Mouse (Mus musculus) gastrocnemius, postnatal 25 days (tissue): ENCODE data around the gene Chst5. TPM values are rescaled to one million over a fixed set of nuclear protein-coding genes. Genes with fewer than 3 reads are reported as not detected.

Experiments
- DNase-seq: peaks from one replicate; pipeline ENCODE4 v3.0.0; 2022
- total RNA-seq, 2 experiments: library from RNA; stranded (reverse); gene quantifications; 1 replicate in 1 of 2; 2 replicates in 1 of 2; pipeline ENCODE4 v1.2.3; 2021

Chst5 gene
- total RNA-seq, 2 experiments from 2014 or later = 0.11 TPM; not detected in 1

DNA sequence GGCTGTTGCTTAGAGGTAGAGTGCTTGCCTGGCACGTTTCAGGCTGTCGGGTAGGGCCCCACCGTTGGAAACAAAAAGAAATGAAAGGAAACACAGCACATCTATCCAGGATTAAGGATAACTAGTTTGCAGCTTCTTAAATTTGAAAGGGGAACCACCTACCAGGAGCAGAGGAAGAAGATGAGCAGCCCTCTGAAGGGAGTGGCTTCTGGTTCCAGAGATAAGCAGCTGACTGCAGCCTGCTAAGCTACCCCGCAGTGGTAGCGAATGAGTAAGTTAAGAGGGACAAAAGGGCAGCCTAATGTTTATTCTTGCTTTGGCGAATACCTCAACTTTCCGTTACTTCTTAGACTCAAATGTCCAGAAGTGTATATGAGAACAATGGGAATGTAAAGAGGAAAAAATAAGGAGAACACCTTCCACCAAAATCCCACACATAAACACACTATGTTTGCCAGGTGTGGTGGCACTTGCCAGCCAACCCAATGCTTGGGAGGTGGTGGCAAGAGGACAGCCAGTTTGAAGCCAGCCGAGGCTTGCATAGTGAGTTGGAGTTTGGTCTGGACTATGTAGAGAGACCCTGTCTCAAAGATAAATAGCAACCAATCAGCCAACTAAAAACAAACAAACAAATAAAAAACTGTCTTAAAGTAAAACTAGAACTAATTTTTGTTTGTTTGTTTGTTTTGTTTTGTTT, 19.5 kb upstream of the Chst5 start:
- no peak for DNase-seq

DNA sequence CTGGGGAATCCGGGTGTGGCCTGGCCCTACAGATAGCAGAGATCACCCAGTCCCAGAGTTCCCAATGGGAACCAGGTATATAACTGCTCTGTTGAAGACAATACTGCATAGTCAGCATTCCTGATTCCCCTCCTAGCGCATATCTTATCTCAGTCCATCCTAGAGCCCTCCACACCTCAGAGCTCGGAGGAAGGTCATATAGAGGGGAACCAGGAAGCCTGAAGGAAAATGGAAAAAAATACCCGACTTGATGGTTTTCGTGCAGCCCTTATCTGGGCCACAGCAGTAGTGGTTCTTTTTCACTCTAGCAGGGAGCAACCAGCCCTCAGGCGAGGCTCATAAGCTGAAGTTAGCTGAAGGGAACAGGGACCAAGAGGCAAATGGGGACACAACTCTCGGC, 14.7 kb upstream of the Chst5 start:
- no peak for DNase-seq

DNA sequence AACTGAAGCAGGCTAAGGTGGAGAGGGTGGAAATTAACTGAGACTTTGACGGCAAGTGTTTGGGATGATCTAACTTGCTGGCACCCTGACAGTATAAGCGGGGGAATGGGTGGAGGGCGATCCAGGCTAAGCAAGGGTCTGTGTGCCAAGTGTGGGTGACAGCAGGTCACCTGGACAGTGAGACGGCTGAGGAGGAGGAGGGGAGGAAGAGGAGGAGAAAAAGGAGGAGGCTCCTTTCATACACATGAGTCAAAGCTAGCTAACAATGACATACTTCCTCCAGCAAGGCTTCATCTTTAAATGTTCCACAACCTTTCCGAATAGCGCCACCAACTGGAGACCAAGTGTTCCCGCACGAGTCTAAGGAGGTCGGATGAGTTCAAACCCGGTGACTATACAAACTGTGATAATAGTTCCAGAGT, 13.1 kb upstream of the Chst5 start:
- peak; percentile 36 for DNase-seq

DNA sequence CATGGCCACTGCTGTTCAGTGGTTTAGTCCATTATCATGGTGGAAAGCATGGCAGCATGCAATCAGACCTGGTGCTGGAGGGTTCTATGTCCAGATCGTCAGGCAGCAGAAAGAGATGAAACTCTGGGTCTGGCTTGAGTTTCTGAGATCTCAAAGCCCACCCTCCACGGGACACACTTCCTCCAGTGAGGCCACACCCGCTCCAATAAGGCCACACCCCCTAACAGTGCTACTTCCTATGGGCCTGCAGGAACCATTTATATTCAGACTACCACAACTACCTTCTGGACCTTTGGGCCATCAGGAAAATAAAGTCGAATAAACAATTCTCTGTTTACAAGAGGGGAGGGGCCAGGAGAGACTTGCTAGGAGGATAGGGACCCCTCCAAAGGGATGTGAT, 10.7 kb upstream of the Chst5 start:
- DNase-seq = no peak

DNA sequence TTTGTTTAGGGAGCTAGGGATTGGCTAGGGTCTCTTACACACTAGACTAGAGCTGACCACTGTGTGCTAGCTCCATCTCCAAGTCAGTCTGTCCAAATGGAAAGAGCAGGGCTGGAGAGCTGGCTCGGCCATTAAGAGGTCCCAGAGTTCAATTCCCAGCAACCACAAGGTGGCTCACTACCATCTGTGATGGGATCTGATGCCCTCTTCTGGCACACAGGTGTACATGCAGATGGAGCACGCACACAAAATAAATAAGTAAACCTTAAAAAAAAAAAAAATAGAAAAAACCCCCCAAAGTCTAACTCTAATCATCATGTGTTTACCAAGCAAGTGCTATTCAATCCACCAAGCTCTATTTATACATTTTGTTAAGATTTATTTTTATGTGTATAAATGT, 9.4 kb upstream of the Chst5 start:
- no peak for DNase-seq

DNA sequence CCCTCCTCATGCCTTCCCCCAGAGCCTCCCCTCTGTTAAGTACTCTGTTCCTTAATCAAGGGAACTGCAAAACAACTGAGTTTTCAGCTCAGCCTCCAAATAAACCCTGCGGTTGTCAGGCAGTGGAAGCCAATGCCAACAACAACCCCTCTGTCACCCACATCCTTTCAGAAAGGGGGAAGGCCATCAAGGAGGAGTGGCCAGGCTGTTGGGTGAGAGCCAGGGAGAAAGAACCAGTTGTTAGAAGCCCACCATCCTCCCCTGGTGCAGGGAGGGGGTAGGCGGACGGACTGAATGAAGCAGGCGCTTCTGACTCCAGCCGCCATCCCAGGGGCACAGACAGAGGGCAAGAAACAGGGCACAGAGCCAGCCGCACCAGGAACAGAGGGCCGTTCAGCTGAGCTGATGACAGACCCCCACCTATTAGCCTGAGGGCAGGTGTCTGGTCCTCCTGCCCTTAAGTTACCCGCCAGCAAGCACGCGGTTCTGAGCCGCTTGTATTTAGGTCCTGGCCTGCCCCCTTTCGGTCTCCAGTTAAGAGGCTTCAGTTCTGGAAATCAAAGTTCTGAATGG, 2.7 kb upstream of the Chst5 start:
- DNase-seq = no peak

DNA sequence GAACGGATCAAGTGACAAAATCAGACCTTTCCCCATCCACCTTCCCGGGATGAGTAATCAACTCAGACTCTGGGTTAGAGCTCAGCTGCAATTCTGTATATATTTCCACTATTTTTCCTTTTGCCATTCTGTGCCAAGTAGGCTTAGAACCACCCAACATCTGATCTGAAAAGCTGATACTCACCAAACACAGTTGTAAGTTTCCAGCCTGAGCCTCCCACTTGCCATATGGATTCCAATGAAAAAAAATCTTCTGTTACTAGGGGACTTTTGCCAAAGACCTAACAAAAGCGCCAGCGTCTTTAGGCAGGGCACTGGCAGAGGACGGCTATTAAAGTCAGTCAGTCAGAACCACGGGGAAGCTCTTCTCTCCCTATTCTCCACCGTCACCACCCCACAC, 1.3 kb upstream of the Chst5 start:
- DNase-seq = no peak

DNA sequence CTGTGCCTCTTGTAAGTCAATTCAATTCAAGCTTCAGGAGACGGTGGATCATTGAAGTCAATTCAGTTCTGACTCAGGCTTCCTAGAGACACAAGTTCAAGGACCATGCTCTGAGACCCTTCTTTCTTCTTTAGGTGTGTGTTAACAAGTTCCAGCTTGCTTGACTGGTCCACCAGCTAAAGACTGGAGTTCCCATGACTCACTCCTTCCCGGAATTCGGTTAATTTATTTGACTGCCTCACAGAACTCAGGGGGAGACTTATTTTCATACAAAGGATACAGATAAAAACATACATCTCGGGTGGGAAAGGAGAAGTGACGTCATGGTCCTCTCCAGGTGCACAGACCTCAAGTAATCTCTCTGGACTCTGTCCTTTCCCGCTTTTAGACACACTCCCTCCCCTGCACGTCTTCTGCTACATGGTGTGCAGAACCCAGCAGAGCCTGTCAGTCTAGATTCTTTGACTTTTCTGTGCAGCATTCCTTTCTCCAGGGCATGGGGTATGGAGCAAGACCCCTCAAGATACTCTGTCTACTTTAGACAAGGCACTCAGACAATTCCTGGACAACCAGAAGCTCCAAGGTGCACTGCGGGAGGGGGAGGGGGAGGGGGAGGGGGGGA, 4.6 kb downstream of the Chst5 start:
- DNase-seq = no peak

DNA sequence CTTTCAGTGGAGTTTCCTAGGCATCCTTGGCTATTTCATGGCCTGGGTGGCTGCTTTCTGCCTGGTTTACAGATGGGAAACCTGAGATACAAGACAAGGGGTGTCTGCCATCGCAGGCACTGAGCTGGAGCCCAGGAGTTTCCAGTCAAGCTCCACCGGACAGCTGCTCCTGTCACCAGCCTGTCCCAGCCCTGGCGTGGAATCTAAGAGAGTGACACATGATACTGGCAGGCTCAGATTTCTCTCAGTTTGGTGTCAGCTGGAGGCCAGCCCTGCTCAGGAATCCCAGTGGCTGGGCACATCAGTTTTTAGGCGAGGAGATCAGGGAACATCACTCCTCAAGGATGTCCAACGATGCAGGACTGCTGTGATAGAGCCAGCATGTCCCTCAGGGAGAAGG, 8.2 kb downstream of the Chst5 start:
- peak; percentile 80 for DNase-seq

DNA sequence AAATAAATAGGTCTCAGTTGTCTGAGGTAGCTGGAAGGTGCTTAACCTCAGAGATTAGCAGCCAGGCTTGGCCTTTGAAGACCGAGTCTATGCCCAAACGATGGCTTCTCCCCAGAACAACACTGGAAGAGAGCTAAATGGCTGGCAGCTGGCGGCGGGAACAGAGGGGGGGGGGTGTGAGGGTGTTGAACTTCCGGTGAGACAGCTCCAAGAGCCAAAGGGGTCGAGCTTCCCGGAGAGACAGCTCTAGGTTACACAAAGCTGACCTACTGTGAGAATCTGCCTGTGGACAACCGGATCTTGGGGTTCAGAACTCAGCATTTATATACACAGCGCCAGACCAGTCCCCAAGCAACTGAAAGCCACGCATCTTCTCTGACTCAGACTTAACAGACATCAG, 11.7 kb downstream of the Chst5 start:
- DNase-seq = no peak

DNA sequence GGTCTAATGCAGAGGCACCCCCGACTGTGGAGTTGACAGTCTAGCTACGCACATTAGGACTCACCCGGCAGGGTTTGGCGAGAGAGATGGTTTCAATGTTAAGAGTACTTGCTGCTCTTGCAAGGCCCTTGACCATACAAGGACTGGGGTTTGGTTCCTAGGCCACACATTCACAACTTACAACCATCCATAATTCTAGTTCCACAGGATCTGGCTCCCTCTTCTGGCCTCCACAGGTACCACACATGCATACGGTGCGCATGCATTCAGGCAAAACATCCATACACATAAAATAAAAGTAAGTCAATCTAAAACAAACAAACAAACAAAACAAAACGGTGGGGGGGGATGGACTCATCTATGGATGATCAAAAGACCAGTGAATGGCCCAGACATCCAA, 15.3 kb downstream of the Chst5 start:
- no peak for DNase-seq

DNA sequence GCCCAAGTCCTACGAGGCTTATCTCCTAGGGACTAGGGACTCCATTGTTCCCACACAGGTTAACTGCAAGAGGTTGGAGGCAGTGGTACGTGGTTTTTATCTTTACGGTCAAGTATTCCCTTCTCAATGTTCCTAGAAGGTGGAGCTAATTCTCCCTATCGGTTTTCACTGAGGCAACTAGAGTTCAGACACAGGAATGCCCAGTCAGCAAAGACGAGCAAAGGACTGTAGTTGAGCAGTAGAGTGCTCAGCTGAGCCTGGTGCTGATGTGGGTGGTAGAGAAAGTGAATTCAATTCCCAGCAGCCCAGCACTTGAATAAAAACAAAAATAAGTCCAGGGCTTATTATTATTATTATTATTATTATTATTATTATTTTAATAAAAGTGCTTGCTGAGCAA, 17.6 kb downstream of the Chst5 start:
- no peak for DNase-seq

DNA sequence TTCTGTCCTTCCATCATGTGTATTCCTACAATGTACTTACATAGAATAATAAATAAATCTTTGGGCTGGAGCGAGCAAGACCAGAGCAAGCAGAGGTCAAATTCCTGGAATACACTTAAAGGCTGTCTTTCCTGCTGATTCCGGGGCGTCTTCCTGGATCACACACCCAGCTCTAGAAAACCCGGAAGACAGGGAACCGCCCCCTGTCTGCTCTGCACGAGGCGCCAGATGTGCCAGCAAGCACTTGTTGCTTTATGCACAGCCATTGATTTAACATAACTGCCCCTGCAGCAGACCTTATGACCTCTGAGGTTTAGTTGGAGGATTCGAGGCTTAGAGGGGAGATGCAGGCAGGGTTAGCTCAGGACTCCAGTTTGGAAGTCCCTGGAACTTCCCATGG, 18.3 kb downstream of the Chst5 start:
- no peak for DNase-seq

DNA sequence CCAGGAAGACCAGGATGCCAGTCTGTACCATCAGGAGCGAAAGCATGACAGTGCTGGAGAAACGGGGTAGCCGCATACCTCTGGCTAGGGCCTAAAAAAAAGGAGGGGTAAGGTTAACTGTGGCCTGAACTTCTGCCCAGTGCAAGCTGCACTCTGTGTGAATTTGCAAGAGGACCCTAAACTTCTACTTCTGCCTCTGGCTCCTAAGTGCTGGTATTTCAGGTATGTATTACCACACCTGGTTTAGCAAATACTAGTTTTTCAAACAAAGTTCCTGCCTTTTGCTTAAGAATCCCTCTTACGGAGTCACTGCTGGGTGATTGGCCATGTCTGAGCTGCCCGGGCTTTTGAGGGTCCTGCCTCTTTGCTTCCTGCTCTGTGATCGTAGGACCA, 19.3 kb downstream of the Chst5 start:
- DNase-seq = no peak

DNA sequence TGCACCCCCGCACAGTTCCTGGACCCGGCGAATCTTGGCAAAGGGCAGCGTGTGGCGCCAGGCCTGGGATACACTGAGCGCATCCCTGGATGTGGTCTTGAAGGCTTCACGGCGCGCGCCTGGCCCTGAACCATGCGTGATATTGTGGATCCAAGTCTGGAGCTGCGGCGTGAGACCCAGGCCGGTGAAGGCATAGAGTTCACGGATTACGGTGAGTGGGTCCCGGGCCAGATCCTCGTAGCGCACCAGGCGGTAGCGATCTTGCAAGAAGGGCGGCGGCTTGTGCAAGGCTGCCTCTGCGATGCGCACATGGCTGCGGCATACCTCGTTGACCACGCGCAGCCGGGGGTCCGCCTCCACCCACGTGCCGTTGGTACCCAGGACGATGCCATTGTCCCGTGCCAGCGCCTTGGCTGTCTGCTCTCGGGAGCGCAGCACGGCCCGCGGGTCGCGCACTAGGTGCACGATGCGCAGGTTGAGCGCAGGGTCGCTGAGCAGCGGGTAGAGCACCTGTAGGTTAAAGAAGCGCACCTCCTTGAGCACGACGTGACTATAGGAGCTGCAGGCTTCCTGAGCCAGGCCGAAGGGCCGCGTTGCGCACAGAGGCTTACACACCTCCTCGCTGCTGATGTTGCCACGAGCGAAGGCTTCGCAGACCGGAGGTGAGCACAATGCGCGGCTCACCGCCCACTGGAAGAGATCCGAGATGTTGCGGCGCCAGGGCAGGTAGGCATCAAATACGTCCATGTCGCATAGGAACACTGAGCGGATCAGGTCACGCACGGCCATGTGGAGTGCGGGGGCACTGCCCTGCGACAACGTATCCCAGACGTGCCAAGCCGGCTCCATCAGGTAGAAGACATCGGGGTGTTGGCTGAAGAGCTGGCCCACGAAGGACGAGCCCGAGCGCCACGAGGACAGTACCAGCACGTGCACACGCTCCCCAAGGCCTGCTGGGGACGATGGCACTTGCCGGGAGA, 20.0 kb downstream of the Chst5 start:
- no peak for DNase-seq

DNA sequence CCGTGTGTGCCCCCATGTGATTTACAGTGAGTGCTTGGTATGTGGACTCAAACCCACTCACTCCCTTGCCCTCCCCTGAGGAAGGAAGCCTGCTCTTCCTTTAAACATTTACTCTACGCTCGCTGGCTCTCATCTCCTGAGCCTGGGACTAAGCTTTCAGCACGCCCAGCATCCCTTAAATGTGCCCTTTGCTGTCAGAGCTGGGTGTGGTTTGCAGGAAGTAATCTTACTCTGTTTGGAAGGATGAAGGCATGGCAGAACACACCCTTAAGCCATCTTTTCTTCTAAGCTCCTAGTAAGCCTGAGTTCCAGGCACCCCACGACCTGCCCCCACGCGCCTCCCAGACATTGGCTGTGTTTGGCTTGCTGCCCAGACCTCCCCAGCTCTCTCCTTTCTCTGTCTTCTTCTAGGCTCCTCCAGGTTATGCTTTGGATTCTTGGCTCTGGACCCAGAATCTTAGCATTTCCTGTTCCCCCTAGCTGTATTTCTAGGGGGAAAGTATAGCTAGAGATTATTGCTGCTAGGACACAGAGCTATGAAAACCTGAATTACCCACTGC, 22.1 kb downstream of the Chst5 start:
- no peak for DNase-seq

DNA sequence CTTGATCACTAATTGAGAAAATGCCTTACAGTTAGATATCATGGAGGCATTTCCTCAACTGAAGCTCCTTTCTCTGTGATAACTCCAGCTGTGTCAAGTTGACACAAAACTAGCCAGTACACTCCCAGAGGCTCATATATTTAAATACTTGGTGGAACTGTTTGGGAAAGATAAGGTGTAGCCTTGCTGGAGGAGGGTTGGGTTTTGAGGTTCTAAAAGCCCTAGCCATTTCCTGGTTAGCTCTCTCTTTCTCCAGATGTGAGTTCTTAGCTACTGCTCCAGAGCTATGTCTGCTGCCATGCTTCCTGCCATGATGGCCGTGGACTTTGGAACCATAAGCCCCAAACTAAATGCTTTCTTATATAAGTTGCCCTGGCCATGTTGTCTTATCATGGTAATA, 22.8 kb downstream of the Chst5 start:
- DNase-seq = no peak

DNA sequence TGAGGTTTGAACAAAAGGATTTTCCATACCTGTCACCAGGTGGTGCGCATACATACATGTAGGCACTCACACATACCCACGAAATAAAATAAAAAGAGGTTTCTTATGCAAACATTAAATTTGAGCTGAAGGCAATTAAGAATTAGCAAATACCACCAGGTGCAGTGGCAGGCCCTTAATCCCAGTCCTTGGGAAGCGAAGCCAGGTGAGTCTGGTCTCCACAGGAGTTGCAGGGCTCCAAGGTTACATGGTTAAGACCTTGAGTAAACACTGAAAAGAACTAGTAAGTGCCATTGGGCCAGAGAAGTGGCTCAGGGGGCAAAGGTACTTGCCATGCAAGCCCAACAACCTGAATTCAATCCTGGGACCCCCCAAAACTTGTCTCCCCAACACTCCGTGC, 26.6 kb downstream of the Chst5 start:
- no peak for DNase-seq

DNA sequence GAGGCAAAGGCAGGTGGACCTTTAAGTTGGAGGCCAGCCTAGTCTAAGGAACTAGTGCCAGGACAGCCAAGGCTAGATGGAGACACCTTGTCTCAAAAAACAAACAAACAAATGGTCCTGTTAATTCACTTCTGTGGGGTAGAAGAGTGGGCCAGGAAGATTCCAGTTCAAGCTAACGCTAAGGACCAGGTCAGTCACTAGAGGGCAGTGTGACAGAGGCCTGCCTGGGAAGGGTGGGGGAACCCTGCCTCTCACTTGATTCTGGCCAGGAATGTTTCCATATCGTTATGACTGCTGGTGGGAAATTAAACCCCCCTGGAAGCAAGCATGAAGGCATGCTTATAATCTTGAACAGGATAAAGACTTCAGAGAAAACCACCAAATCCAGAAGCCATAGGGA, 28.7 kb downstream of the Chst5 start:
- no peak for DNase-seq

DNA sequence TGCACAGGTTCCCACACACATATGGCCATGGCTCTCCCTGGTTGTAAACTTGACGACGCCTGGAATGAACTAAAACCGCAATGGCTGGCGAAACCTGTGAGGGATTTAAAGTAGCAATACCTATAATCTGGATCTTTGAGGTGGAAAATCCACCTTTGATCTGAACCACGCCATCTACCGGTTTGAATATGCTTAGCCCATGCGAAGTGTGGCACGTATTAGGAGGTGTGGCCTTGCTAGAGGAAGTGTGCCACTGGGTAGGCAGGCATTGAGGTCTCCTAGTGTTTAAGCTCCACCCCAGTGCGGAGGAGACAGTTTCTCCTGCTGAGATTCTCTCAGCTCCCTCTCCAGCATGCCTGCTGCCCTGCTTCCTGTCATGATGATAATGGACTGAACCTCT, 32.5 kb downstream of the Chst5 start:
- no peak for DNase-seq

DNA sequence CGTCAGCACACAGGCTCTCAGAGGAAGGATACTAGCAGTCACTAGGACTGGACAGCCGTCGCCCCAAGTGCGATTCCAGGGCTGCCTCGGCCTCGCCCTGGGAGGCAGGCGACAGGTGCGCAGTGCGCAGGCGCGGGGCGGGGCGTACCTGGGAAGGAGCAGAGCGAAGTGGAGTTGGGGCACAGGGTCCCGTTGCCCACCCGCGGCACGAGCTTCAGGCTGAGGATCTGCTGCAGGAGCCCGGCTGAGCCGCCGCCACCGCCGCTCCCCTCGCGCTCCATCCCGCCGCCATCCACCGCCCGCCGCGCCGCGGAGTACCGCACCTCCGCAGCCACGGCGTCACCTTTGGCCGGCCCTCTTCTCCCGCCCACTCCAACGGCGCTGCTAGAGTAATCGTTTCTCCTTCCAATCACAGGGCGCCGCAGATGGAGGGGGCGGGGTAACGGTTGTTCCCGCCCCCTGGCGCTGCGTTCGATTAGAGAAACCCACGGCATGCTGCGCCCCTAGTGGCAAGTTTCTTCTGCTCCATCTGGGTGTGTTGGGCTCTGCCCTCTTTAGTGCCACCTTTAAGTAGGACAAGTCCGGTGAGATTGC, 33.8 kb downstream of the Chst5 start, which contains the start of gene Tmem170:
Gene Tmem170 (minus strand): TSS at position 396 of the 594 bp plus-strand sequence.
- peak; percentile 96 for DNase-seq

DNA sequence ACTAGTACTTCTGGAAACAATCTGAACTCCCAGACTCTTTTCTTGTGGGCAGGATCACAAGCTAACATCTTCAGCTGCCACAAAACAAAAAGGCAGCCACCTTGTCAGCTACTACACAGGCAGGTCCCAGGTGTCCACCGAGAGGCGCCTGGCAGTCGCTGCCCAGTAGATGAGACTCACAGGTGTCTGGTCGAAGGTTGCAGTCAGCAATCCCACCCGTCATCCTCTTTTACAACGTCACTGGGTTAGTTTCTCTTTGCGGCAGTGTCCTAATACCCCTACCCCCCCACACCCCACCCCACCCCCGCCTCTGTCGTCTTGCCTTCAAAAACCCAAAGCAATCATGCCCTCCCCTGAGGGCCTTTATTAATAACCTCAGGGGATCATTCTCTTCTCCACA, 34.5 kb downstream of the Chst5 start:
- DNase-seq = no peak
